Mouse (Mus musculus) erythroblast, embryonic 14.5 days (primary cell): ENCODE measurements at regions not wholly inside any gene's neighbourhood (a gene's known extent, or its start where the extent isn't known, plus 50 kb on each side); places are given as distances from the start of the nearest gene placed in this dataset.

Source experiments
- GATA1 ChIP-seq: IDR thresholded peaks from 2 replicates; pipeline ENCODE4 v1.6.1; 2012; ENCODE audit warnings: low read length, inconsistent platforms, mixed read lengths
- TAL1 ChIP-seq: IDR thresholded peaks from 3 replicates; pipeline ENCODE4 v1.6.1; 2012; ENCODE audit warnings: low read length, inconsistent platforms, mixed read lengths

GRCm38 (mm10) chr9:94408635-94409323 lies 129.1 kb downstream of the 1190002N15Rik start:
- TF ChIP-seq GATA1 (no peak), TAL1 (no peak)
